In the genomic region with DNA sequence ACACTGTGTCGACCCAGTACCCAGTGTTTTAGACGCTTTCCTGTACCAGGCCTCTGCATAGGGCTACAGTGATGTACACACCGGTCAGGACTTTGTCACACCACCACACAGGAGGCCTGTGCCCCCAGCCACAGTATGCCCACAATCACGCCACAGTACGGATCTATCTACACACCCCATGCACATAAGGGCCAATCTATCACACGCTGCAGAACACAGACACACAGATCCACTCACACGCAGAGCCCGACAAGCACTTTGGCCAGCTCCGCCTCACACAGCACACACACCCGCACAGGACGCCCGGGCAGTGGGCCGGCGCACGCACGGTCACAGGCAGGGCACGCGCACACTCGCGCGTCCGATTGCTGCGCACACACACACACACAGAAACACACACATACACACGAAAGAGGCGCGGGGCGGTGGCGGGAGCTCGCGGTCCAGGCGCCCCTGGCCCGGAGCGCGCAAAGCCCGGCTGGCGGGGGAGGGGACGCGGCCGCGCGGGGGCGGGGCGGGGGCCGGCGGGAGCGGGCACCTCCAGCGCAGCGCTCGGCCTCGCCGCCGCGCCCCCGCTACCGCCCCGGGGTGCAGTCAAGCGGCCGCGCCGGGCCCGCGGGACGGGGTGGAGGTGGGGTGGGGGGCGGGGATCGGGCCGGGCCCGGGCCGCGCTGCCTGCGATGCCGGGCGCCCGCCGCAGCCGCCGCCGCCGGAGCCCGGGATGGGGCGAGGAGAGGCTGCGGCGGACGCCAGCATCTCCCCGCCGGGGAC, we compare ENCODE assay signal across 8 mouse cellular contexts. TPM values are rescaled to one million over a fixed set of nuclear protein-coding genes. Genes with fewer than 3 reads are reported as not detected.
A peak's percentile ranks its signal among the peaks of the same experiment; 100 is the strongest.
DNase-seq lines count a peak whose midpoint lies in the region; ATAC-seq and TF ChIP-seq lines count a peak whose summit lies in the region.
"Had no signal": no experiment of that assay in that cellular context is flagged by ENCODE, and none has a peak within 500 bp of the region (broad histone marks: within the 10 kb centered on the region; RNA-seq: fewer than 3 reads in every experiment).

Mgat3 (plus strand) TSS at position 721 of the 771 bp plus-strand sequence.

- peak; percentile 78 for ATAC-seq in hindbrain, embryonic 12.5 days (ENCODE audit: low FRiP score)
- ATAC-seq in midbrain, embryonic 12.5 days (ENCODE audit: low FRiP score, low read depth), result peak; percentile 77
- ATAC-seq in stomach, postnatal 0 days (ENCODE audit: low FRiP score, low TSS enrichment), result peak; percentile 71

- H3K9me3 ChIP-seq in E14TG2a.4 (ENCODE audit: low read length), result no peaks in the 10 kb centered on the region
- no peaks in the 10 kb centered on the region for H3K9me3 ChIP-seq in hindbrain, embryonic 12.5 days (replicated peaks)
- H3K9me3 ChIP-seq in midbrain, embryonic 12.5 days, result no peaks in the 10 kb centered on the region
- no peaks in the 10 kb centered on the region for H3K9me3 ChIP-seq in stomach, postnatal 0 days (ENCODE audit: control insufficient read depth, low read length)

- H3K4me3 ChIP-seq in E14TG2a.4 (replicated peaks; ENCODE audit: low read length), result peak within 1 kb of the TSS; percentile 86
- H3K4me3 ChIP-seq in hindbrain, embryonic 12.5 days, result peak within 1 kb of the TSS; percentile 96
- peak within 1 kb of the TSS; percentile 97 for H3K4me3 ChIP-seq in left cerebral cortex, adult 2 months
- peak within 1 kb of the TSS; percentile 98 for H3K4me3 ChIP-seq in midbrain, embryonic 12.5 days
- H3K4me3 ChIP-seq in stomach, postnatal 0 days (ENCODE audit: low read depth, low read length), result peak within 1 kb of the TSS; percentile 80

- peak; percentile 60 for DNase-seq in ZHBTc4 (ENCODE audit: low read depth, low spot score)
- peak; percentile 78 for DNase-seq in embryo, embryonic 11 days
- DNase-seq in left cerebral cortex, adult 2 months (ENCODE audit: extremely low spot score in 1 of 2, low spot score in 2 of 2), result peak; percentile 45 to 64
- DNase-seq in stomach, postnatal 0 days (ENCODE audit: low spot score), result peak; percentile 77

- no peaks in the 10 kb centered on the region for H3K36me3 ChIP-seq in E14TG2a.4 (ENCODE audit: insufficient read depth, low read length)
- no peaks in the 10 kb centered on the region for H3K36me3 ChIP-seq in hindbrain, embryonic 12.5 days
- H3K36me3 ChIP-seq in midbrain, embryonic 12.5 days, result no peaks in the 10 kb centered on the region
- no peaks in the 10 kb centered on the region for H3K36me3 ChIP-seq in stomach, postnatal 0 days (ENCODE audit: control insufficient read depth, insufficient read depth, low read length)

- peak within 1 kb of the TSS; percentile 100 for H3K9ac ChIP-seq in hindbrain, embryonic 12.5 days
- peak within 1 kb of the TSS; percentile 99 for H3K9ac ChIP-seq in midbrain, embryonic 12.5 days (replicated peaks)
- peak within 1 kb of the TSS; percentile 83 for H3K9ac ChIP-seq in stomach, postnatal 0 days (ENCODE audit: low read length)

- H3K27ac ChIP-seq in hindbrain, embryonic 12.5 days, result peak within 1 kb of the TSS; percentile 96
- H3K27ac ChIP-seq in left cerebral cortex, adult 2 months, result peak within 1 kb of the TSS; percentile 99
- peak within 1 kb of the TSS; percentile 94 for H3K27ac ChIP-seq in midbrain, embryonic 12.5 days (replicated peaks)
- H3K27ac ChIP-seq in stomach, postnatal 0 days (replicated peaks), result peak within 1 kb of the TSS; percentile 86

- no peak for TF ChIP-seq CTCF in E14TG2a.4 (conservative IDR thresholded peaks at IDR 0.05; ENCODE audit: low read length)
- no peak for TF ChIP-seq CTCF in left cerebral cortex, adult 2 months (IDR thresholded peaks at IDR 0.05)
- no peak for TF ChIP-seq CTCF in stomach, postnatal 0 days (IDR thresholded peaks at IDR 0.05; ENCODE audit: low read depth)

- H3K27me3 ChIP-seq in E14TG2a.4 (ENCODE audit: insufficient read depth, low read length), result peaks cover 28% of the 10 kb centered on the region
- H3K27me3 ChIP-seq in hindbrain, embryonic 12.5 days, result no peaks in the 10 kb centered on the region
- peaks cover 19% of the 10 kb centered on the region; the same call in 1 of the 2 replicates for H3K27me3 ChIP-seq in midbrain, embryonic 12.5 days
- H3K27me3 ChIP-seq in stomach, postnatal 0 days (ENCODE audit: control insufficient read depth, insufficient read depth, low read length), result no peaks in the 10 kb centered on the region

- intact Hi-C loops in left cerebral cortex, adult 2 months (cut with DNase I), result loop anchor here (2.0 to 5.0 kb wide), 2 partner anchors 34 to 44 kb away; no protein-coding TSS in a partner anchor

- WGBS in hindbrain, embryonic 12.5 days, result 4% methylated on average over 42 of the region's 85 CpGs
- 3% methylated on average over 38 of the region's 85 CpGs for WGBS in midbrain, embryonic 12.5 days
- WGBS in stomach, postnatal 0 days, result 2% methylated on average over 61 of the region's 85 CpGs

- H3K4me2 ChIP-seq in hindbrain, embryonic 12.5 days (replicated peaks), result peak within 1 kb of the TSS; percentile 85
- H3K4me2 ChIP-seq in midbrain, embryonic 12.5 days (replicated peaks), result peak within 1 kb of the TSS; percentile 83
- peak within 1 kb of the TSS; percentile 96 for H3K4me2 ChIP-seq in stomach, postnatal 0 days (replicated peaks; ENCODE audit: low read depth)

- peaks cover 69% of the 10 kb centered on the region for H3K4me1 ChIP-seq in E14TG2a.4 (replicated peaks; ENCODE audit: low read depth, low read length)
- peaks cover 45% of the 10 kb centered on the region for H3K4me1 ChIP-seq in hindbrain, embryonic 12.5 days
- peaks cover 31% of the 10 kb centered on the region for H3K4me1 ChIP-seq in midbrain, embryonic 12.5 days
- 0 out of 2 replicates have a peak, but pooled peaks cover 4% of the 10 kb centered on the region for H3K4me1 ChIP-seq in stomach, postnatal 0 days (replicated peaks; ENCODE audit: control insufficient read depth, insufficient read depth)

- TF ChIP-seq EP300 in stomach, postnatal 0 days (optimal IDR thresholded peaks at IDR 0.05), result no peak

RNA-seq across cellular contexts. Expression of gene Mgat3, which starts in this region (rescaled TPM):
- 12.0 and 12.2 TPM in 2 replicates for polyA plus RNA-seq in hindbrain, embryonic 12.5 days (2016; fragmentation: Nextera tagmentation; extraction: Ambion mirVana)
- 100 to 1,000 TPM; 119 to 129 TPM for total RNA-seq in left cerebral cortex, adult 2 months (2021)
- polyA plus RNA-seq in midbrain, embryonic 12.5 days (2016; fragmentation: Nextera tagmentation; extraction: Ambion mirVana), result 11.8 and 13.1 TPM in 2 replicates
- 5.8 and 5.9 TPM in 2 replicates for polyA plus RNA-seq in stomach, postnatal 0 days (2015; fragmentation: Nextera tagmentation; extraction: Ambion mirVana)
- total RNA-seq: hematopoietic stem cell, adult 5-6 weeks had no signal

Comparison
In these comparisons a context has a peak if more than half of its experiments do, and no peak if none do; other contexts are left out.
1. Peak in every context shown above with its lines: DNase-seq, ATAC-seq, H3K4me3 ChIP-seq and H3K27ac ChIP-seq.